Mouse (Mus musculus): Measurements from ENCODE around the gene Ccser1. TPM values are rescaled to one million over a fixed set of nuclear protein-coding genes. Genes with fewer than 3 reads are reported as not detected.

Gene Ccser1
- polyA plus RNA-seq, 1 experiment = 12.7 TPM

- H3K4me3 ChIP-seq (replicated peaks; ENCODE audit: insufficient read depth, low read depth, low read length) = no peak overlapping the region
- WGBS = 57% methylated on average over 1 of the region's 1 CpGs
- TF ChIP-seq CTCF (IDR thresholded peaks at IDR 0.05; ENCODE audit: borderline replicate concordance, insufficient read depth, low read depth, low read length) (no peak), POLR2A (IDR thresholded peaks at IDR 0.05; ENCODE audit: borderline replicate concordance, insufficient read depth, low read length) (no peak)
- H3K27ac ChIP-seq (ENCODE audit: insufficient read depth, low read length) = no peak overlapping the region
- H3K27me3 ChIP-seq (ENCODE audit: control insufficient read depth, insufficient read depth, low read length) = no peaks in the 10 kb centered on the region
- H3K4me1 ChIP-seq (ENCODE audit: control insufficient read depth, insufficient read depth, low read length) = no peaks in the 10 kb centered on the region
- no peak for DNase-seq
These were observed 1041.7 kb downstream of the Ccser1 start for GRCm38 (mm10) chr6:62221856-62222255.

- no peaks in the 10 kb centered on the region for H3K27me3 ChIP-seq (ENCODE audit: control insufficient read depth, insufficient read depth, low read length)
- no peak for DNase-seq
- no peaks in the 10 kb centered on the region for H3K4me1 ChIP-seq (ENCODE audit: control insufficient read depth, insufficient read depth, low read length)
- no peak overlapping the region for H3K27ac ChIP-seq (ENCODE audit: insufficient read depth, low read length)
- 90% methylated on average over 1 of the region's 1 CpGs for WGBS
- no peak overlapping the region for H3K4me3 ChIP-seq (replicated peaks; ENCODE audit: insufficient read depth, low read depth, low read length)
- TF ChIP-seq POLR2A (IDR thresholded peaks at IDR 0.05; ENCODE audit: borderline replicate concordance, insufficient read depth, low read length) (no peak), CTCF (IDR thresholded peaks at IDR 0.05; ENCODE audit: borderline replicate concordance, insufficient read depth, low read depth, low read length) (no peak)
These were observed 1083.8 kb downstream of the Ccser1 start for GRCm38 (mm10) chr6:62263899-62264298.

- Histone ChIP-seq H3K27ac (ENCODE audit: insufficient read depth, low read length) (no peak overlapping the region), H3K4me3 (replicated peaks; ENCODE audit: insufficient read depth, low read depth, low read length) (no peak overlapping the region), H3K4me1 (ENCODE audit: control insufficient read depth, insufficient read depth, low read length) (no peaks in the 10 kb centered on the region), H3K27me3 (ENCODE audit: control insufficient read depth, insufficient read depth, low read length) (no peaks in the 10 kb centered on the region)
- no peak for DNase-seq
- 98% methylated on average over 1 of the region's 1 CpGs for WGBS
- no peak for TF ChIP-seq CTCF (IDR thresholded peaks at IDR 0.05; ENCODE audit: borderline replicate concordance, insufficient read depth, low read depth, low read length)
- TF ChIP-seq POLR2A (IDR thresholded peaks at IDR 0.05; ENCODE audit: borderline replicate concordance, insufficient read depth, low read length) = no peak
These were observed 1084.4 kb downstream of the Ccser1 start for GRCm38 (mm10) chr6:62264525-62264924.

GRCm38 (mm10) chr6:62281256-62281655, 1101.1 kb downstream of the Ccser1 start:
- Histone ChIP-seq H3K4me1 (ENCODE audit: control insufficient read depth, insufficient read depth, low read length) (no peaks in the 10 kb centered on the region), H3K4me3 (replicated peaks; ENCODE audit: insufficient read depth, low read depth, low read length) (no peak overlapping the region), H3K27me3 (ENCODE audit: control insufficient read depth, insufficient read depth, low read length) (no peaks in the 10 kb centered on the region), H3K27ac (ENCODE audit: insufficient read depth, low read length) (no peak overlapping the region)
- 82% methylated on average over 3 of the region's 3 CpGs for WGBS
- DNase-seq = no peak
- TF ChIP-seq POLR2A (IDR thresholded peaks at IDR 0.05; ENCODE audit: borderline replicate concordance, insufficient read depth, low read length) (no peak), CTCF (IDR thresholded peaks at IDR 0.05; ENCODE audit: borderline replicate concordance, insufficient read depth, low read depth, low read length) (no peak)

GRCm38 (mm10) chr6:62301576-62302312, 1121.6 kb downstream of the Ccser1 start:
- 38% methylated on average over 6 of the region's 6 CpGs for WGBS
- DNase-seq = peak in 1 of 2 experiments; percentile 9
- Histone ChIP-seq H3K27me3 (ENCODE audit: control insufficient read depth, insufficient read depth, low read length) (no peaks in the 10 kb centered on the region), H3K4me3 (replicated peaks; ENCODE audit: insufficient read depth, low read depth, low read length) (no peak overlapping the region), H3K4me1 (ENCODE audit: control insufficient read depth, insufficient read depth, low read length) (no peaks in the 10 kb centered on the region), H3K27ac (ENCODE audit: insufficient read depth, low read length) (no peak overlapping the region)
- no peak for TF ChIP-seq CTCF (IDR thresholded peaks at IDR 0.05; ENCODE audit: borderline replicate concordance, insufficient read depth, low read depth, low read length)
- no peak for TF ChIP-seq POLR2A (IDR thresholded peaks at IDR 0.05; ENCODE audit: borderline replicate concordance, insufficient read depth, low read length)

GRCm38 (mm10) chr6:62318627-62319026, 1138.5 kb downstream of the Ccser1 start:
- no peaks in the 10 kb centered on the region for H3K27me3 ChIP-seq (ENCODE audit: control insufficient read depth, insufficient read depth, low read length)
- WGBS = 89% methylated on average over 3 of the region's 3 CpGs
- DNase-seq = no peak
- no peaks in the 10 kb centered on the region for H3K4me1 ChIP-seq (ENCODE audit: control insufficient read depth, insufficient read depth, low read length)
- no peak overlapping the region for H3K27ac ChIP-seq (ENCODE audit: insufficient read depth, low read length)
- no peak overlapping the region for H3K4me3 ChIP-seq (replicated peaks; ENCODE audit: insufficient read depth, low read depth, low read length)
- no peak for TF ChIP-seq POLR2A (IDR thresholded peaks at IDR 0.05; ENCODE audit: borderline replicate concordance, insufficient read depth, low read length)
- no peak for TF ChIP-seq CTCF (IDR thresholded peaks at IDR 0.05; ENCODE audit: borderline replicate concordance, insufficient read depth, low read depth, low read length)

- TF ChIP-seq POLR2A (IDR thresholded peaks at IDR 0.05; ENCODE audit: borderline replicate concordance, insufficient read depth, low read length) = no peak
- TF ChIP-seq CTCF (IDR thresholded peaks at IDR 0.05; ENCODE audit: borderline replicate concordance, insufficient read depth, low read depth, low read length) = no peak
- H3K4me1 ChIP-seq (ENCODE audit: control insufficient read depth, insufficient read depth, low read length) = no peaks in the 10 kb centered on the region
- no peaks in the 10 kb centered on the region for H3K27me3 ChIP-seq (ENCODE audit: control insufficient read depth, insufficient read depth, low read length)
- no peak overlapping the region for H3K4me3 ChIP-seq (replicated peaks; ENCODE audit: insufficient read depth, low read depth, low read length)
- no peak overlapping the region for H3K27ac ChIP-seq (ENCODE audit: insufficient read depth, low read length)
- DNase-seq = peak in 1 of 2 experiments; percentile 34
- whole genome bisulfite sequencing = 31% methylated on average over 3 of the region's 3 CpGs
These were observed 1160.2 kb downstream of the Ccser1 start for GRCm38 (mm10) chr6:62340319-62340718.

GRCm38 (mm10) chr6:62367802-62368201, 1187.7 kb downstream of the Ccser1 start:
- Histone ChIP-seq H3K4me3 (replicated peaks; ENCODE audit: insufficient read depth, low read depth, low read length) (no peak overlapping the region), H3K27me3 (ENCODE audit: control insufficient read depth, insufficient read depth, low read length) (no peaks in the 10 kb centered on the region), H3K27ac (ENCODE audit: insufficient read depth, low read length) (no peak overlapping the region), H3K4me1 (ENCODE audit: control insufficient read depth, insufficient read depth, low read length) (no peaks in the 10 kb centered on the region)
- no peak for TF ChIP-seq CTCF (IDR thresholded peaks at IDR 0.05; ENCODE audit: borderline replicate concordance, insufficient read depth, low read depth, low read length)
- no peak for TF ChIP-seq POLR2A (IDR thresholded peaks at IDR 0.05; ENCODE audit: borderline replicate concordance, insufficient read depth, low read length)
- 94% methylated on average over 2 of the region's 2 CpGs for WGBS
- no peak for DNase-seq

Data from cerebellum, adult 2 months (tissue).